Mouse (Mus musculus) olfactory bulb, adult 2 months (tissue): ENCODE results near the gene Il1rn. TPM values are rescaled to one million over a fixed set of nuclear protein-coding genes. Genes with fewer than 3 reads are reported as not detected.

ENCODE experiments used
- H3K27ac ChIP-seq: fragments of 200-500 bp; 2 replicates; pipeline ENCODE4 v1.5.1; 2012; ENCODE audit warnings: low read depth, low read length; ENCODE audit not compliant: insufficient read depth
- H3K4me1 ChIP-seq: fragments of 200-500 bp; 2 replicates; pipeline ENCODE4 v1.6.1; 2012; ENCODE audit warnings: low read length; ENCODE audit not compliant: control insufficient read depth, insufficient read depth
- H3K4me3 ChIP-seq: fragments of 200-500 bp; 2 replicates; pipeline ENCODE4 v1.5.1; 2012; ENCODE audit warnings: mild to moderate bottlenecking, low read depth, low read length, moderate library complexity; ENCODE audit not compliant: insufficient read depth
- CTCF ChIP-seq: fragments of 200-500 bp; IDR thresholded peaks from 2 replicates; pipeline ENCODE4 v1.5.1; 2012; ENCODE audit warnings: low read depth, mild to moderate bottlenecking, low read length, moderate library complexity; ENCODE audit not compliant: insufficient read depth
- POLR2A ChIP-seq: fragments of 200-500 bp; IDR thresholded peaks from 2 replicates; pipeline ENCODE4 v1.6.1; 2012; ENCODE audit warnings: mild to moderate bottlenecking, low read depth, low read length, moderate library complexity; ENCODE audit not compliant: insufficient read depth
- WGBS: fragments of 180-500 bp; shearing (Covaris S2); methylation state at CpG from one replicate; pipeline ENCODE4 v1.1.7; 2018; 5-methylcytosine and 5-hydroxymethylcytosine counted together
- polyA plus RNA-seq: library from polyadenylated mRNA; stranded (reverse); fragments of >200 nt; gene quantifications from 2 replicates; pipeline ENCODE4 v1.2.4, GENCODE M21; 2012; ENCODE audit warnings: low replicate concordance; ENCODE audit not compliant: missing spikeins, insufficient read depth, insufficient read length

Gene Il1rn
- polyA plus RNA-seq, 1 experiment = not detected

- peaks cover 8% of the 10 kb centered on the region for H3K4me1 ChIP-seq
- H3K27ac ChIP-seq = no peak within 1 kb of the TSS
- peak within 1 kb of the TSS; percentile 40 for H3K4me3 ChIP-seq
- 5% methylated on average over 47 of the region's 47 CpGs for WGBS
- no peak for TF ChIP-seq POLR2A
- no peak for TF ChIP-seq CTCF
Observed at GRCm38 (mm10) chr2:24367030-24367894, 30.6 kb downstream of the Il1rn start, which contains the start of gene Psd4. Gene Psd4, plus strand, starts transcription at chr2:24367580.

- WGBS = 47% methylated on average over 4 of the region's 4 CpGs
- Histone ChIP-seq H3K4me3 (peak overlapping the region; percentile 40), H3K27ac (no peak overlapping the region), H3K4me1 (peaks cover 8% of the 10 kb centered on the region)
- no peak for TF ChIP-seq POLR2A
- TF ChIP-seq CTCF = no peak
Observed at GRCm38 (mm10) chr2:24367895-24368261, 31.2 kb downstream of the Il1rn start.

- no peaks in the 10 kb centered on the region for H3K4me1 ChIP-seq
- WGBS = 85% methylated on average over 5 of the region's 5 CpGs
- H3K4me3 ChIP-seq = no peak overlapping the region
- TF ChIP-seq CTCF = no peak
- TF ChIP-seq POLR2A = no peak
- H3K27ac ChIP-seq = no peak overlapping the region
Observed at GRCm38 (mm10) chr2:24378747-24379450, 42.2 kb downstream of the Il1rn start.

- no peaks in the 10 kb centered on the region for H3K4me1 ChIP-seq
- H3K27ac ChIP-seq = no peak overlapping the region
- H3K4me3 ChIP-seq = no peak overlapping the region
- TF ChIP-seq POLR2A (no peak), CTCF (no peak)
- WGBS = 87% methylated on average over 9 of the region's 9 CpGs
Observed at GRCm38 (mm10) chr2:24382456-24383230, 46.0 kb downstream of the Il1rn start.

- TF ChIP-seq POLR2A = no peak
- TF ChIP-seq CTCF = no peak
- Histone ChIP-seq H3K4me3 (no peak overlapping the region), H3K27ac (no peak overlapping the region), H3K4me1 (no peaks in the 10 kb centered on the region)
- WGBS = 86% methylated on average over 3 of the region's 3 CpGs
Observed at GRCm38 (mm10) chr2:24383636-24384035, 47.0 kb downstream of the Il1rn start.

- no peak overlapping the region for H3K27ac ChIP-seq
- H3K4me3 ChIP-seq = no peak overlapping the region
- H3K4me1 ChIP-seq = no peaks in the 10 kb centered on the region
- TF ChIP-seq POLR2A (no peak), CTCF (no peak)
Observed at GRCm38 (mm10) chr2:24384393-24384792, 47.7 kb downstream of the Il1rn start.

- no peaks in the 10 kb centered on the region for H3K4me1 ChIP-seq
- TF ChIP-seq POLR2A (no peak), CTCF (no peak)
- 85% methylated on average over 14 of the region's 14 CpGs for WGBS
Observed at GRCm38 (mm10) chr2:24385111-24385961, 48.7 kb downstream of the Il1rn start.

GRCm38 (mm10) chr2:24386158-24386963, 49.7 kb downstream of the Il1rn start:
- no peak overlapping the region for H3K4me3 ChIP-seq
- no peak overlapping the region for H3K27ac ChIP-seq
- H3K4me1 ChIP-seq = no peaks in the 10 kb centered on the region
- WGBS = 92% methylated on average over 21 of the region's 21 CpGs
- TF ChIP-seq POLR2A = no peak
- no peak for TF ChIP-seq CTCF

More at GRCm38 (mm10) chr2:24385111-24385961, 48.7 kb downstream of the Il1rn start:
- Histone ChIP-seq H3K27ac (no peak overlapping the region), H3K4me3 (no peak overlapping the region)
